Mouse (Mus musculus): ENCODE data around the gene Eif2ak1.

Gene Eif2ak1

GRCm38 (mm10) chr5:143893396-143893795, 75.8 kb downstream of the Eif2ak1 start:
- in situ Hi-C loops (cut with MboI, MseI), result no loop called here

GRCm38 (mm10) chr5:143897635-143898330, 80.2 kb downstream of the Eif2ak1 start, which contains the start of gene Ankrd61:
Gene Ankrd61, minus strand, starts transcription at chr5:143897685.
- in situ Hi-C loops (cut with MboI, MseI), result no loop called here

- in situ Hi-C loops (cut with MboI, MseI), result loop anchor here (25.0 kb wide), 2 partner anchors 340 to 910 kb away; no protein-coding TSS in a partner anchor
Measured at GRCm38 (mm10) chr5:143902111-143902510, 84.5 kb downstream of the Eif2ak1 start.

GRCm38 (mm10) chr5:143903813-143904212, 86.2 kb downstream of the Eif2ak1 start:
- in situ Hi-C loops (cut with MboI, MseI), result loop anchor here (25.0 kb wide), 2 partner anchors 342 to 908 kb away; no protein-coding TSS in a partner anchor

- in situ Hi-C loops (cut with MboI, MseI), result loop anchor here (25.0 kb wide), 2 partner anchors 344 to 906 kb away; no protein-coding TSS in a partner anchor
Measured at GRCm38 (mm10) chr5:143906429-143906828, 88.8 kb downstream of the Eif2ak1 start.

- in situ Hi-C loops (cut with MboI, MseI), result loop anchor here (25.0 kb wide), 2 partner anchors 347 to 903 kb away; no protein-coding TSS in a partner anchor
Measured at GRCm38 (mm10) chr5:143908926-143909325, 91.3 kb downstream of the Eif2ak1 start.

- in situ Hi-C loops (cut with MboI, MseI), result loop anchor here (25.0 kb wide), 2 partner anchors 347 to 903 kb away; no protein-coding TSS in a partner anchor
Measured at GRCm38 (mm10) chr5:143909417-143910400, 92.1 kb downstream of the Eif2ak1 start, which contains the start of the genes Aimp2 and Pms2. Gene Aimp2, minus strand, starts transcription at chr5:143909847. Gene Pms2, plus strand, starts transcription at chr5:143909964.

- in situ Hi-C loops (cut with MboI, MseI), result loop anchor here (25.0 kb wide), 2 partner anchors 354 to 896 kb away; no protein-coding TSS in a partner anchor
Measured at GRCm38 (mm10) chr5:143916221-143916620, 98.6 kb downstream of the Eif2ak1 start.

GRCm38 (mm10) chr5:143917418-143917817, 99.8 kb downstream of the Eif2ak1 start:
- in situ Hi-C loops (cut with MboI, MseI), result loop anchor here (25.0 kb wide), 2 partner anchors 355 to 895 kb away; no protein-coding TSS in a partner anchor

- in situ Hi-C loops (cut with MboI, MseI), result loop anchor here (25.0 kb wide), 2 partner anchors 356 to 894 kb away; no protein-coding TSS in a partner anchor
Measured at GRCm38 (mm10) chr5:143918120-143918519, 100.5 kb downstream of the Eif2ak1 start.

- in situ Hi-C loops (cut with MboI, MseI), result loop anchor here (25.0 kb wide), 2 partner anchors 363 to 887 kb away; no protein-coding TSS in a partner anchor
Measured at GRCm38 (mm10) chr5:143924781-143925452, 107.3 kb downstream of the Eif2ak1 start.

- in situ Hi-C loops (cut with MboI, MseI), result no loop called here
Measured at GRCm38 (mm10) chr5:143927875-143928274, 110.3 kb downstream of the Eif2ak1 start, which contains the start of gene Gm42421. Gene Gm42421, plus strand, starts transcription at chr5:143928175.

GRCm38 (mm10) chr5:143929291-143929690, 111.7 kb downstream of the Eif2ak1 start:
- in situ Hi-C loops (cut with MboI, MseI), result no loop called here

GRCm38 (mm10) chr5:143930656-143931055, 113.1 kb downstream of the Eif2ak1 start:
- in situ Hi-C loops (cut with MboI, MseI), result no loop called here

GRCm38 (mm10) chr5:143931863-143932580, 114.4 kb downstream of the Eif2ak1 start:
- in situ Hi-C loops (cut with MboI, MseI), result no loop called here

- in situ Hi-C loops (cut with MboI, MseI), result no loop called here
Measured at GRCm38 (mm10) chr5:143932831-143933230, 115.2 kb downstream of the Eif2ak1 start, which contains the start of gene Rsph10b. Gene Rsph10b, plus strand, starts transcription at chr5:143933035.

- in situ Hi-C loops (cut with MboI, MseI), result no loop called here
Measured at GRCm38 (mm10) chr5:143933414-143933813, 115.8 kb downstream of the Eif2ak1 start.

GRCm38 (mm10) chr5:143933875-143934274, 116.3 kb downstream of the Eif2ak1 start:
- in situ Hi-C loops (cut with MboI, MseI), result no loop called here

- in situ Hi-C loops (cut with MboI, MseI), result no loop called here
Measured at GRCm38 (mm10) chr5:143936156-143936555, 118.6 kb downstream of the Eif2ak1 start.

GRCm38 (mm10) chr5:143941588-143941987, 124.0 kb downstream of the Eif2ak1 start:
- in situ Hi-C loops (cut with MboI, MseI), result no loop called here

Data from T-helper 1 cell (primary cell).